Mouse (Mus musculus) hindlimb bud, embryonic 11.5 days (tissue): ENCODE data around the gene 2210407C18Rik.

Experiments
- DNase-seq: peaks from one replicate; pipeline ENCODE4 v3.0.0-alpha.2; 2012; ENCODE audit warnings: low read depth, low spot score; ENCODE audit errors: extremely low spot score

The 2210407C18Rik gene

DNA sequence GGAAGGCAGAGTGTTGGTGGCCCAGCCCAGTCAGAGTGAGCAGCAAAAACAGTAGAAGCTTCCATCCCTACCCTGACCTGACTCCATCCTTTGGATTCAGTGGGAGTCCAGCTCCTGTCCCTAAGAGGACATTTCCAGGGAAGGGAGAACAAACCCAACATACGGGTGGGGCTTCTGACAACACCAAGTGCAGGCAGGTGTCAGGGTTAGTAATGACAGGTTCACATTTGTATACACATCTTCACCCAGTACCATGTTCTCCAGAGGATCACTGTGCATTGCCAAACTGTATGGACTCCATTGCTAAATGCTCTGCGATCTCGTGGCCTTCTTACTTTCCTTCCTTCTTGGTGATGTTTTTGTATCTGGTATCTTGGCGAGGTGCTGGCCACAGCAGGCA lies at the start of gene 2210407C18Rik:
Gene 2210407C18Rik, minus strand, starts transcription at position 101 of the 400 bp plus-strand sequence.
- no peak for DNase-seq

- DNase-seq: no peak
Observed at GRCm38 (mm10) chr11:58658596-58658995, 42.7 kb upstream of the 2210407C18Rik start, which contains the start of gene Olfr322. TSS of gene Olfr322 (plus strand) at chr11:58658782.

- no peak for DNase-seq
Observed at GRCm38 (mm10) chr11:58655151-58655550, 39.3 kb upstream of the 2210407C18Rik start.

- DNase-seq: no peak
Observed at GRCm38 (mm10) chr11:58643350-58643749, 27.5 kb upstream of the 2210407C18Rik start.

GRCm38 (mm10) chr11:58641638-58642358 lies 25.9 kb upstream of the 2210407C18Rik start:
- DNase-seq: no peak

- DNase-seq: no peak
Observed at GRCm38 (mm10) chr11:58641057-58641456, 25.2 kb upstream of the 2210407C18Rik start.

GRCm38 (mm10) chr11:58640272-58640867 lies 24.5 kb upstream of the 2210407C18Rik start, which contains the start of gene Trim58:
TSS of gene Trim58 (plus strand) at chr11:58640465.
- DNase-seq: no peak

DNA sequence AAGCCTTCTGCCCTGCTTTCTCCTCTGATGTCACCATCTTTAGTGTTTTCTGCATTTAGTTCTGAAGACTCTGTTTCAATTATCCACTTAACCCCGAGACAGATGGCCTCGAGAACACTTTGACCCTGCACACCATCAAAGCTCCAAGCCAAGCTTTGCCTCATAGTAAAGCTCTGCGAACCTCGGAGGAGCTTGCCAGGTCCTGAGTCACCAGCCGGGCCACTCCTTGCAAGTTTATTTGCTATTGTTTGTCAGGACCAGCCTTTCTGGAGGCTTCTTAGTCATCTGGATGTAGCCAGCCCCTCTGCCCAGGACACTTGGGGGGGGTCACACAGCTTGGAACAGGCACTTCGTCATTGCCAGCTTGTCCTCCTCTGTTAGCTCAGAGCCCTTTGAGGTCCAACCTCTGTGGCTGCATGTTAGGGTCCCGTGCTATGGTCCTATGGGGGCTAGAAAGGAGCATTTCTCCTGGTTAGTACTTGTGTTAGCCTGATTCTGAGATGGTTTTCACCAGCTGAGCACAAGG lies 22.4 kb upstream of the 2210407C18Rik start:
- DNase-seq: no peak

GRCm38 (mm10) chr11:58636376-58636977 lies 20.6 kb upstream of the 2210407C18Rik start:
- no peak for DNase-seq

DNA sequence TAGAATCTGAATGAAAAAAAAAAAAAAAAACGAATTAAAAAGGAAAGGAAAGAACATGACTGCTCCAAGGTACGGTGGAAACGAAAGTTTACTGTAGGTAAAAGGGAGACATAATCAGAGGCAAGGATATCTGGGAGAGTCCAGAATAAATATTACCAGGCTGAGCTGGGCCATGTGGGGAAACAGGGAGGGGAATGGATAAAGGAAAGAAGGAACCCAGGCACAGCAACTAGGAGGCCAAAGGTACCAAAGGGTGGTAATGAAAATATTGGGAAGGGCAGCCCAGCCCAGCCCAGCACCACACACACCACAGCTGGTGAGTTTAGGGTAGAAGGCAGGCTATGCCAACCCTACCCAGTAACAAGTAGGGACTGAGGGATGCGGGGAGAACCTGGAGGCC lies 19.0 kb upstream of the 2210407C18Rik start:
- no peak for DNase-seq

DNA sequence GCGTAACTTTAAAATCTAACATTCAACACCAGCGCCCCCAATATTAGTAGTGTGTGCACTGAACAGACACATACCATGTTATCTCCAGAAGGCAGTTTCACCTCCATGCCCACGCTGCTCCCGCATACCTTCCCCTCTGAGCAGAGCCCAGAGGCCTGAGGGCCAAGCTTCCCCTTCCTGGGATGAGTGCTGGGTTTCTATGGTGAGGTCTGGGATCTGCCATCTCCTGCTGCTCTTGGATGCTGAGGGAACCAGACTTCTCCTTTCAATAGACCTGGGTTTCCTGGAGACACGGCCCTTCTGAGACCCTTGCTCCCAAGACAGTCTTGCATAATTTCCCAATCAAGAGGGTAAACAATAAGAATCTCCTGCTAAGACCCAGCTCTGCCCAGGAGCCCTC lies 14.5 kb upstream of the 2210407C18Rik start, which contains the start of gene Olfr323:
Gene Olfr323, minus strand, starts transcription at position 101 of the 400 bp plus-strand sequence.
- DNase-seq: no peak

DNA sequence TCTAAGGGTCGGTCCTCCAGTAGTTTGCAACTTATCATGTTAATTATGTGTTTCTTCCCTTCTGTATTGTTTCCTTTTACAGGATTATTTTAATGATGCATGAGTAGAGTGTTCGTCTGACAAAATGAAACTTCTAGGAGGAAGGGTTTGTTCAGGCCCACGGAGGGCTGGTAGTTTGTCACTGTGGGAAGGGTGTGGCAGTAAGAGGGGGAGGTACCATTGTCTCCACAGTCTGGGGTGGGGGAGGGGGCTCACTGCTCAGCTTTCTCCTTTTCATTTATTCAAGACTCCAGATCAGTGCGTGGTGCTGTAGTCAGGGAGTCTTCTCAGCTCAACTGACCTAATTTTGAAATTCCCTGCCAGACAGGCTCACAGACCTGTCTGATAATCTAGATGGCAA lies 10.3 kb upstream of the 2210407C18Rik start:
- no peak for DNase-seq

GRCm38 (mm10) chr11:58618793-58619192 lies 2.9 kb upstream of the 2210407C18Rik start:
- DNase-seq: no peak

DNA sequence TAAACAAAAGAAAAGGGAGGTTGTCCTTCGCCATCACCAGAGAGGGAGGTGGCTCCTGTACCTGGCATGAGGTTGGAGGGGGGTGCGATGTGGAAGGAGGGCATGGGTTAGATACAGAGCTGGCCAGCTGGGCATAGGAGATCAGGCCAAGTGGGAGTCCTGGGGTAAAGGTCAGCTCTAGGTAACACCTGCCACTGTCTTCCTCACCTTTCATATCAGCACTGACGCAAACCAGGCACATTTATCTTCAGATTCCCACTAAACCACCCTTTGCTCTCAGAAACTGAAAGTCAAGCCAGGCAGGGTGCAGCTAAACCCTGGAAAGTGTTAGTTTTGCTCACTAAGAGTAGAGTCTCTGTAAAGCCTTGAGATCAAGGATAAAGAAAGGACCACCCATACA lies 2.5 kb upstream of the 2210407C18Rik start:
- DNase-seq: no peak

DNA sequence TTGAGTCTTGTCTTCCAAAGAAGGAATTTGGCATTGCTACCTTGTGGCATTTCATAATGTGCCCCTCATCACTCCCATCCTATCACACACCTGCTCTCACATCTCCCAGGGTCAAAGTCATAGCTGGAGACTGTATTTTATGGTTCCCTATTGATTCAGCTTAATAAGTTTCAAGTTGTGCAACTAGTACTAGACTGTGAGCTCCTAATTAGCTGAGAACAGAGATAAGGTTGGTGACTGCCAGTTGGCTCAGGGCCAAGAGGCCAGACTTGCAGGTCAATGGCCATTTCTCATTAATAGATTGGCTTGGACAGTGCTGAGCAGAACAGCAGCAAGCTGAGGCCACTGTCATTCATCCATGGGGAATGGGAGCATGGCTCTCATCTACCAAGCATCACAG lies 1.3 kb downstream of the 2210407C18Rik start:
- DNase-seq: no peak

DNA sequence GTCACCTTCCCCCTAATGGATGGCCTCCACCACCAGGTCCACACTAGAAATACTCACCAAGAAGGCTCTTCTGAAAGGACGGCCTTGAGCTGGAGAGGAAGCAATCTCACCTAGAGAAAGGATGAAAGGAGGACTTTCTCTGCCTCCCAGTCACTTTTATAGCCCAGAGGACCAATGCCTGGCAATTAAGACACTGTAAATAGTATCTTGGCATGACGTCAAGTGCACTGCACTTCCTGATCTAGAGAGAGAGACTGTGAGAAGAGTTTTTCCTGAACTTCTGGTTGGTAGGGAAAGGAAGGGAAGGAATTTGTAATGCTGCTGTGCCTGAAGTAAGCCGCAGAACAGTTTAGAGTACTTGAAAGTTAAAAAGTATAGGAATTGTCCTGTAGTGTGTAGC lies 2.5 kb downstream of the 2210407C18Rik start:
- no peak for DNase-seq

DNA sequence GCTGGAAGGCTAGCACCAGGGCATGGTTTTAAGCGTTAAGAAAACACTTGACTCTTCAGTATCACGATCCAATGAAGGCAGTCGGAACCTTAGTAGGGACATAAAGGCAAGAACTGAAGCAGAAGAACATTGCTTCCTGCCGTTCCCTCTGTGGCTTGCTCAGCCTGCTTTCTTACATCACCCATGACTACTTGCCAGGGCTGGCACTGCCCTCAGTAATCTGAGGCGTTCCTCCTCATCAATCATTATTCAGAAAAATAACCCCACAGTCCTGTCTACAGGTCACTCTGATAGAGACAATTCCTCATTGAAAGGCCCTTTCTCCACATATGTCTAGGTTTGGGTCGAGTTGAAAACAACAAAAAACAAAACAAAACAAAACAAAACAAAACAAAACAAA lies 8.8 kb downstream of the 2210407C18Rik start:
- no peak for DNase-seq

- DNase-seq: no peak
Observed at GRCm38 (mm10) chr11:58606177-58606919, 9.5 kb downstream of the 2210407C18Rik start.

GRCm38 (mm10) chr11:58605228-58605627 lies 10.6 kb downstream of the 2210407C18Rik start:
- no peak for DNase-seq

DNA sequence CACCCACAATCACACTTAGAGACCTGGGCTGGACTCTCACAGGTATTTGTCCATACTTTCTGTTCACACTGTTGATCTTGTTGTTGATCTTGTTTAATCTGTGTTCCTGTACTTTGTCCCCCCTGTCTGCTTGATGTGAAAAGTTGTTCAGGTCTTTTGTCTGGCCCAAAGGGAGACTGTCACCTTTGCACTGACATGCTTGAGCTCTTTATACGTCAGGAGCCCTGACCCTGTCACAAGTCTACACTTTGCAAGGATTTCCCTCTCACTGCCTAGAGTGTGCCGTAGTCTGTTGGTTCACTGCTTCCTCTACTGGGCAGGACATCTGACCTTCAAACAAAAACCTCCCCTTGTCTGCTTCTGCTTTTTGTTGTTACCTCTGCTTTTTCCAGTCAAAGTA lies 11.2 kb downstream of the 2210407C18Rik start:
- DNase-seq: no peak
